Mouse (Mus musculus): Measurements from ENCODE around the gene Plekhg1. TPM values are rescaled to one million over a fixed set of nuclear protein-coding genes. Genes with fewer than 3 reads are reported as not detected.

Gene Plekhg1
- polyA plus RNA-seq, 1 experiment from 2014 or later: 11.8 TPM

- 0 out of 2 replicates have a peak, but pooled peaks cover 6% of the 10 kb centered on the region for H3K4me1 ChIP-seq (replicated peaks)
- H3K27ac ChIP-seq: no peak overlapping the region
- ATAC-seq: no peak
- H3K4me3 ChIP-seq (replicated peaks): no peak overlapping the region
- no peaks in the 10 kb centered on the region for H3K27me3 ChIP-seq
- no peak overlapping the region for H3K9ac ChIP-seq (replicated peaks)
- no peaks in the 10 kb centered on the region for H3K36me3 ChIP-seq
- H3K9me3 ChIP-seq: no peaks in the 10 kb centered on the region
- 55% methylated on average over 3 of the region's 3 CpGs for WGBS
- no peak overlapping the region for H3K4me2 ChIP-seq (replicated peaks)
Measured at GRCm38 (mm10) chr10:3746794-3747518, 6.8 kb downstream of the Plekhg1 start.

DNA sequence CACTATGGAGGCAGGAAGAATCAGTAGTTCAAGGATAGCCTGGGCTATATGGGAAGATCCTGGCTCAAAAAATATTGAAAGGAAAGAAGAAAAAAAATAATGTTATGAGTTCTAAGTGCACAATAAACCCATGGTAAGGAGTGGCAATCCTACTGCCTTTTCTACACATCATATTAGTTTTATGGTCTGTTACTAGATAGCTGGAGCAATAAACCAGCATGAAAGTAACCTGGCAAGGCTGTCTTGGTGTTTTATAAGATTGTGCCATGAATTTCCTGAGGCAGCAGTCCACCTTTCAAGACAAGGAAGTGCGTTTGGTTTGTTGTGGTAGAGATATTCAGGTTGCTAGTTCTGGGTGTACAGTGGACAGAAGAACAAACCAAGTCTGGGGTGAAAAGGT lies 9.4 kb downstream of the Plekhg1 start:
- Histone ChIP-seq H3K4me1 (replicated peaks) (no peaks in the 10 kb centered on the region), H3K9ac (replicated peaks) (no peak overlapping the region), H3K4me2 (replicated peaks) (no peak overlapping the region), H3K4me3 (replicated peaks) (no peak overlapping the region), H3K9me3 (no peaks in the 10 kb centered on the region), H3K27me3 (no peaks in the 10 kb centered on the region), H3K27ac (no peak overlapping the region), H3K36me3 (no peaks in the 10 kb centered on the region)
- WGBS: 86% methylated on average over 1 of the region's 1 CpGs
- no peak for ATAC-seq

DNA sequence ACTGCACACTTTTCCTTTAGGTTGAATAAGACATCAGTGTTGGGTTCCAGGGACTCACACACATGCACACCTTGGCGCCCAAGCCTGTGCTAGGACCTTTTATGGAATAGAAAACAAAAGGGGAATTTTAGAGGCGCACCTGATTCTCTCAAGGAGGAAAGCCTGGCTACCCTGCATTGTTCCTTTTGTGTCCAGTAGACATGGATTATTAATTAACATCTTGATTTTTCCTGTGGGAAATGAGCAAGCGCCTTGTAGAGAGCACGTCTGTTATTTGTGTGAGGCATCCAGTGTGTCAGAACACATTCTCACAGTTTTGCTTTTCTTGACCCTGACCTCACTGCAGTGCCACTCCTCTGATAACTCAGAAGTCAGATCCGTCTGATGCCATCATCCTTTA lies 21.8 kb downstream of the Plekhg1 start:
- no peak overlapping the region for H3K4me2 ChIP-seq (replicated peaks)
- H3K27ac ChIP-seq: no peak overlapping the region
- ATAC-seq: no peak
- no peaks in the 10 kb centered on the region for H3K27me3 ChIP-seq
- WGBS: 66% methylated on average over 5 of the region's 5 CpGs
- no peaks in the 10 kb centered on the region for H3K36me3 ChIP-seq
- 0 out of 2 replicates have a peak, but pooled peaks cover 3% of the 10 kb centered on the region for H3K4me1 ChIP-seq (replicated peaks)
- no peak overlapping the region for H3K9ac ChIP-seq (replicated peaks)
- H3K4me3 ChIP-seq (replicated peaks): no peak overlapping the region
- H3K9me3 ChIP-seq: no peaks in the 10 kb centered on the region

GRCm38 (mm10) chr10:3763199-3763598 lies 23.0 kb downstream of the Plekhg1 start:
- no peak overlapping the region for H3K4me3 ChIP-seq (replicated peaks)
- 76% methylated on average over 3 of the region's 3 CpGs for WGBS
- H3K27ac ChIP-seq: no peak overlapping the region
- no peaks in the 10 kb centered on the region for H3K27me3 ChIP-seq
- no peak for ATAC-seq
- H3K36me3 ChIP-seq: no peaks in the 10 kb centered on the region
- H3K4me1 ChIP-seq (replicated peaks): 0 out of 2 replicates have a peak, but pooled peaks cover 3% of the 10 kb centered on the region
- no peak overlapping the region for H3K4me2 ChIP-seq (replicated peaks)
- H3K9ac ChIP-seq (replicated peaks): no peak overlapping the region
- no peaks in the 10 kb centered on the region for H3K9me3 ChIP-seq

DNA sequence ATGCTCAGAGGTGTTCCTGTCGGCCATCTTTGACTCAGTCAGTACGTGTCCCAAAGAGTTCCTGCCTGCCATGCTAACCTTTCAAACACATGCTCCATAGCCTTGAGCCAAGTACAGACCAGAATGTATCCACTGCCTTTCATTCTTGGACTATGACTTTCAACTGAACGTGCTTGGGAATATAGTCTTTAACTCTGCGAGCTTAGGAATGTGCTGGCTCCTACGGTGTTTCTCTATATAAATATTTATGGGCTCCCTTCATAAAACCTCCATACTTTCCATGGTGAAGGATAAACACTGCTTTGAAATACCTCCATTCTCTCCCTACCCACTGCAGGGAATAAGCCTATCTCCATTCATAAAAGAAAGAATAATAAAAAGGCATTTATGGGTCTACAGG lies 29.0 kb downstream of the Plekhg1 start:
- no peaks in the 10 kb centered on the region for H3K27me3 ChIP-seq
- no peaks in the 10 kb centered on the region for H3K36me3 ChIP-seq
- no peak for ATAC-seq
- H3K27ac ChIP-seq: no peak overlapping the region
- no peaks in the 10 kb centered on the region for H3K9me3 ChIP-seq
- no peak overlapping the region for H3K9ac ChIP-seq (replicated peaks)
- no peaks in the 10 kb centered on the region for H3K4me1 ChIP-seq (replicated peaks)
- no peak overlapping the region for H3K4me2 ChIP-seq (replicated peaks)
- WGBS: 79% methylated on average over 5 of the region's 5 CpGs
- H3K4me3 ChIP-seq (replicated peaks): no peak overlapping the region

GRCm38 (mm10) chr10:3774330-3774729 lies 34.2 kb downstream of the Plekhg1 start:
- H3K4me1 ChIP-seq (replicated peaks): no peaks in the 10 kb centered on the region

GRCm38 (mm10) chr10:3776761-3777160 lies 36.6 kb downstream of the Plekhg1 start:
- no peak overlapping the region for H3K4me2 ChIP-seq (replicated peaks)
- 88% methylated on average over 2 of the region's 2 CpGs for WGBS
- no peaks in the 10 kb centered on the region for H3K36me3 ChIP-seq
- no peaks in the 10 kb centered on the region for H3K27me3 ChIP-seq
- H3K4me1 ChIP-seq (replicated peaks): no peaks in the 10 kb centered on the region
- H3K9me3 ChIP-seq: no peaks in the 10 kb centered on the region
- no peak for ATAC-seq
- no peak overlapping the region for H3K4me3 ChIP-seq (replicated peaks)
- H3K9ac ChIP-seq (replicated peaks): no peak overlapping the region
- no peak overlapping the region for H3K27ac ChIP-seq

More at GRCm38 (mm10) chr10:3774330-3774729, 34.2 kb downstream of the Plekhg1 start:
- 92% methylated on average over 2 of the region's 2 CpGs for WGBS
- H3K4me2 ChIP-seq (replicated peaks): no peak overlapping the region
- no peaks in the 10 kb centered on the region for H3K36me3 ChIP-seq
- no peaks in the 10 kb centered on the region for H3K27me3 ChIP-seq
- no peaks in the 10 kb centered on the region for H3K9me3 ChIP-seq
- no peak for ATAC-seq
- H3K9ac ChIP-seq (replicated peaks): no peak overlapping the region
- H3K27ac ChIP-seq: no peak overlapping the region
- no peak overlapping the region for H3K4me3 ChIP-seq (replicated peaks)

- no peak overlapping the region for H3K27ac ChIP-seq
- H3K9me3 ChIP-seq: no peaks in the 10 kb centered on the region
- H3K9ac ChIP-seq (replicated peaks): no peak overlapping the region
- no peaks in the 10 kb centered on the region for H3K27me3 ChIP-seq
- no peak for ATAC-seq
- no peaks in the 10 kb centered on the region for H3K4me1 ChIP-seq (replicated peaks)
- WGBS: 96% methylated on average over 4 of the region's 4 CpGs
- no peaks in the 10 kb centered on the region for H3K36me3 ChIP-seq
- no peak overlapping the region for H3K4me3 ChIP-seq (replicated peaks)
- no peak overlapping the region for H3K4me2 ChIP-seq (replicated peaks)
Measured at GRCm38 (mm10) chr10:3785362-3785761, 45.2 kb downstream of the Plekhg1 start.

- Histone ChIP-seq H3K9ac (replicated peaks) (no peak overlapping the region), H3K4me2 (replicated peaks) (no peak overlapping the region), H3K27ac (no peak overlapping the region), H3K36me3 (no peaks in the 10 kb centered on the region), H3K27me3 (no peaks in the 10 kb centered on the region), H3K4me1 (replicated peaks) (no peaks in the 10 kb centered on the region), H3K4me3 (replicated peaks) (no peak overlapping the region), H3K9me3 (no peaks in the 10 kb centered on the region)
- ATAC-seq: no peak
- WGBS: 84% methylated on average over 4 of the region's 4 CpGs
Measured at GRCm38 (mm10) chr10:3786531-3786930, 46.4 kb downstream of the Plekhg1 start.

DNA sequence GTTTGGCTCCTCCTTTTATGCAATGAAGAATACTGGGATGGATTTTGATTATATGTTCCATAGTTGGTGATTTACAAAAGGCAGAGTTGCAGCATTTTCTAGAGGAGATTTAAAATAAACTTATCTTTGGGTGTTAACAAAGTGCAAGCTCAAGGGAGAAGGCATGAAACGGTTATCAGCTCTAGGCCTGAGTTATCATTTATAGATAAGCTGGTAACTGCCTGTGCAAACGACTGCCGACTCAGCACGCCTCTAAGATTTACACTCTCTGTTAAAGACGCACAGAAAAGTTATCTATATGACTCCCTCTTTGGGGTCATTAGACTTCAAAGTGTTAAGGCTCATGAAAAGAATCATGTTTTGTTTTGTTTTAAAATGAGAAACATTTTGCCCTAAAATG lies 46.8 kb downstream of the Plekhg1 start:
- H3K27ac ChIP-seq: no peak overlapping the region
- no peak for ATAC-seq
- H3K4me2 ChIP-seq (replicated peaks): no peak overlapping the region
- H3K4me1 ChIP-seq (replicated peaks): no peaks in the 10 kb centered on the region
- 93% methylated on average over 5 of the region's 5 CpGs for WGBS
- no peaks in the 10 kb centered on the region for H3K36me3 ChIP-seq
- H3K27me3 ChIP-seq: no peaks in the 10 kb centered on the region
- no peak overlapping the region for H3K4me3 ChIP-seq (replicated peaks)
- no peak overlapping the region for H3K9ac ChIP-seq (replicated peaks)
- H3K9me3 ChIP-seq: no peaks in the 10 kb centered on the region

DNA sequence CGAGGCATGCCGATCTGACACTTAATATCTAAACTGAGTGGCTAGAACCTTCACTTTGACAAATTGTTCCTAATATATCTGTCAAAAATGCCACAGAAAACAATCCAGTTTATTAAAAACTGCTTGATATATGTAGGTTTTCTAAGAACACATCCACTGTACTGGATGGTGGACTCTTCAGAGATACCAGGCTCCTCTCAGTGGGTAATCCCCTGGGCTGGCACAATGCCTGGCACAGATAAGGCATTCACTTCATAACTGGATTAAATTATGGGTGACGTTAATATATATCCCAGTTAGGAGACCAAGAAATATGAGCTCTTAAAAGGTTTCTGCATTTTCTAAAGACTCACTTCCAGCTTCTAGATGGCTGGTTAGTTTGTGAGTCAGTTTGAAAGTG lies 53.7 kb downstream of the Plekhg1 start:
- Histone ChIP-seq H3K9me3 (no peaks in the 10 kb centered on the region), H3K36me3 (no peaks in the 10 kb centered on the region), H3K4me1 (replicated peaks) (no peaks in the 10 kb centered on the region), H3K27ac (no peak overlapping the region), H3K4me2 (replicated peaks) (no peak overlapping the region), H3K9ac (replicated peaks) (no peak overlapping the region), H3K27me3 (no peaks in the 10 kb centered on the region), H3K4me3 (replicated peaks) (no peak overlapping the region)
- WGBS: 84% methylated on average over 3 of the region's 3 CpGs
- ATAC-seq: no peak

- ATAC-seq: no peak
- Histone ChIP-seq H3K27ac (no peak overlapping the region), H3K27me3 (no peaks in the 10 kb centered on the region), H3K9ac (replicated peaks) (no peak overlapping the region), H3K4me3 (replicated peaks) (no peak overlapping the region), H3K9me3 (no peaks in the 10 kb centered on the region), H3K4me2 (replicated peaks) (no peak overlapping the region), H3K4me1 (replicated peaks) (no peaks in the 10 kb centered on the region), H3K36me3 (no peaks in the 10 kb centered on the region)
Measured at GRCm38 (mm10) chr10:3799455-3799854, 59.3 kb downstream of the Plekhg1 start.

DNA sequence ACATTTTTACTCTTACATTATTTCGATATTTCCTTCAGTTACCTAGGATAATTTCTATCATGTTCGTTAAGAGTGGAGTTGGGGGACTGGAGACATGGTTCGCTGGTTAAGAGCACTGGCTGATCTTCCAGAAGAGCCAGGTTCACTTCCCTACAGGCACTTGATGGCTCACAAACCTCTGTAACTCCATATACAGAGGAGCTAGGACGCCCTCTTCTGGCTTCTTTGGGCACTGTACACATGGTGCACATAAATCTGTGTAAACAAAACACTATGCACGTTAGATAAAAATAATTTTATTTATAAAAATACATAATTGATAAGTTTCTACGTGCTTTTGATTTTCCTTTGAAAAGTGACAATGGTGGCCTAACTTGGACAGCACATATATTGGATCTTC lies 61.1 kb downstream of the Plekhg1 start:
- Histone ChIP-seq H3K9ac (replicated peaks) (no peak overlapping the region), H3K36me3 (no peaks in the 10 kb centered on the region), H3K9me3 (no peaks in the 10 kb centered on the region), H3K27ac (no peak overlapping the region), H3K4me1 (replicated peaks) (no peaks in the 10 kb centered on the region), H3K4me3 (replicated peaks) (no peak overlapping the region), H3K4me2 (replicated peaks) (no peak overlapping the region), H3K27me3 (no peaks in the 10 kb centered on the region)
- WGBS: 79% methylated on average over 6 of the region's 6 CpGs
- no peak for ATAC-seq

All from midbrain, embryonic 13.5 days (tissue).